Mouse (Mus musculus) thymus, adult 2 months (tissue): Measurements from ENCODE around the gene Il15ra. TPM values are rescaled to one million over a fixed set of nuclear protein-coding genes. Genes with fewer than 3 reads are reported as not detected.
A peak's percentile ranks its signal among the peaks of the same experiment; 100 is the strongest.

ENCODE experiments used
- DNase-seq: peaks from one replicate; pipeline ENCODE4 v3.0.0; 2021
- H3K27ac ChIP-seq: fragments of 200-500 bp; 2 replicates; pipeline ENCODE4 v1.5.1; 2012; ENCODE audit warnings: low read length, control low read depth; ENCODE audit not compliant: control insufficient read depth, insufficient read depth
- H3K27me3 ChIP-seq: fragments of 200-500 bp; 2 replicates; pipeline ENCODE4 v1.6.1; 2012; ENCODE audit warnings: mild to moderate bottlenecking, low read length, moderate library complexity, mixed read lengths; ENCODE audit not compliant: control insufficient read depth, insufficient read depth
- H3K36me3 ChIP-seq: fragments of 200-500 bp; 2 replicates; pipeline ENCODE4 v1.6.1; 2012; ENCODE audit warnings: mild to moderate bottlenecking, low read length, moderate library complexity; ENCODE audit not compliant: control insufficient read depth, insufficient read depth
- H3K4me1 ChIP-seq: fragments of 200-500 bp; replicated peaks from 2 replicates; pipeline ENCODE4 v1.6.1; 2012; ENCODE audit warnings: low read length; ENCODE audit not compliant: control insufficient read depth, insufficient read depth
- H3K4me3 ChIP-seq: fragments of 200-500 bp; 2 replicates; pipeline ENCODE4 v1.5.1; 2012; ENCODE audit warnings: mild to moderate bottlenecking, low read length, control low read depth, moderate library complexity; ENCODE audit not compliant: control insufficient read depth, insufficient read depth
- CTCF ChIP-seq: fragments of 200-500 bp; IDR thresholded peaks from 2 replicates; pipeline ENCODE4 v1.5.1; 2012; ENCODE audit warnings: mild to moderate bottlenecking, control low read depth, low read length, moderate library complexity, borderline replicate concordance; ENCODE audit not compliant: control insufficient read depth, poor library complexity, insufficient read depth; ENCODE audit errors: extremely low read depth
- POLR2A ChIP-seq: fragments of 200-500 bp; IDR thresholded peaks from 2 replicates; pipeline ENCODE4 v1.6.1; 2012; ENCODE audit warnings: mild to moderate bottlenecking, low read length, control low read depth, moderate library complexity; ENCODE audit not compliant: control insufficient read depth, poor library complexity, insufficient read depth; ENCODE audit errors: extremely low read depth
- WGBS: fragments of 180-500 bp; shearing (Covaris S2); methylation state at CpG from one replicate; pipeline ENCODE4 v1.1.7; 2018; 5-methylcytosine and 5-hydroxymethylcytosine counted together
- polyA plus RNA-seq: library from polyadenylated mRNA; depleted of rRNA; stranded (reverse); fragments of >200 nt; gene quantifications from 2 replicates; pipeline ENCODE4 v1.2.3, GENCODE M21; 2012; rRNA removed

Gene Il15ra
- polyA plus RNA-seq, 1 experiment = 99.7 TPM

GRCm38 (mm10) chr2:11775121-11775520 is 70.0 kb downstream of the Il15ra start:
- 97% methylated on average over 5 of the region's 5 CpGs for WGBS
- DNase-seq = no peak
- H3K36me3 ChIP-seq = no peaks in the 10 kb centered on the region
- H3K4me1 ChIP-seq = peaks cover 10% of the 10 kb centered on the region
- H3K4me3 ChIP-seq = no peak overlapping the region
- no peak overlapping the region for H3K27ac ChIP-seq
- H3K27me3 ChIP-seq = no peaks in the 10 kb centered on the region
- TF ChIP-seq CTCF = no peak
- no peak for TF ChIP-seq POLR2A

DNA sequence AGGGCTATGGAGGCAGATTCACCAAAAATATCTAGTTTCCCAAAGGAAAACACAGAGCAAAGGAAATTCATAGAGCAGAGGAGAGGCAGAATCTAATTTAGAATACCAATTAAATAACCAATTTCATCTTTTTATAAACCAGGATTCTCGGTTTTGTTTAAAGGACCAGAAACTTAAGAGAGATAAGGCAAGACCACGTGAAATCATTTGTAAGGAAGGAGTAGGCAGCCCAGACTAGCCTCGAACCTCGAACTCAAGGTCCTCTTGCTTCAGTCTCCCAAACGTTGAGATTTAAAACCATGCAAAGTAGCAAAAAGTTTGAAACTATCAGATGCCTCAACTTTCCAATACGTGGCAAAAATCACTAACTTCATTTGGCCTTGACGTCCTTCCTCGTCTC is 71.3 kb downstream of the Il15ra start:
- 47% methylated on average over 8 of the region's 8 CpGs for WGBS
- no peak overlapping the region for H3K4me3 ChIP-seq
- H3K36me3 ChIP-seq = no peaks in the 10 kb centered on the region
- H3K27ac ChIP-seq = no peak overlapping the region
- TF ChIP-seq CTCF = no peak
- TF ChIP-seq POLR2A = no peak
- H3K4me1 ChIP-seq = peaks cover 10% of the 10 kb centered on the region
- DNase-seq = no peak
- no peaks in the 10 kb centered on the region for H3K27me3 ChIP-seq

DNA sequence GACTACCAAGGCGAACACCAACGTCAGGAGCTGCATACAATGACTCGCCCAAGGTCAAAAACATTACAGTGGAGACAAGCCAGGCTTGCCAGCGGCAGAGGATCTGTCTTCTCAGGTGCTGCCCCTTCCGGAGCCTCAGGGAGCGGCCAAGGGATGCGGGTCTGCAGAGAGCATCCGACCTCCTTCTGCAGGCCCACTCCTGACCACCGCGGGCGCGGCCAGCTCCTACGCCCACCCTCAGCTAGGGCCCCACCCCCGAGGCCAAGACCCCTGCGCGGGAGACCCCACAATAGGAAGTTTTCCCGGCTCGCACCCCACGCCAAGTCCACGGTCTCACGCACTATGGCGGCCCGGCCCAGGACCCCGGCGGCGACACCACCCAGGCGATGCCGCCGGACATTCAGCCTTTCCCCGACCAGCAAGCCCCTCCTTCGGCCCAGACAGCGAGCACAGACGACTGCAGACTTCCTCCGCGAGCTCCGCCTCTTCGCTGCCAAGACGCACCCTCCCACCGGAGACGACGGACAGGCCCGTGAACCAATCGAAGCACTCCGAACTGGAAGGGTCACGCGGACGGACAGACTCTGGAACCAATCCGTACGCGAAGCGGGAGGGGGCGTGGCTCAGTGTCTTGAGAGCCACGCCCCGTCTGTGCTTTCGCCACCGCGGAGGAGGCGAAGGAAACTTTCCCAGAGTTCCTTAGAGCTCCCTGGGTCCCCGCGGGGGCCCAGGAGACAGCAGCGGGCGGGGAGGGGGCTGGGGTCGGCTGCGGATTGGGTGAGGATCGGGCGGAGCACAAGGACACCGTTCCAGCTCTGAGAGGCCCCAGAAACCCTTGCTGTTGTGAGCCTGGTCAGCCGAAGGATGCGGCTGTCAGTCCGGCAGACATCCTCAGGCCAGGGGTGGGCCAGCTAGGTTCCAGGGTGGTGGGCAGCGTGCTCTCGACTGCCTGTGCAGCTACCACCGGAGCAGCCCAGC is 72.3 kb downstream of the Il15ra start, which contains the start of the genes Fbh1 and Ankrd16:
Gene Fbh1 (minus strand): TSS at position 492 of the 978 bp plus-strand sequence.
Gene Ankrd16 (plus strand): TSS at position 786 of the 978 bp plus-strand sequence.
- no peaks in the 10 kb centered on the region for H3K27me3 ChIP-seq
- WGBS = under 1% methylated on average over 73 of the region's 73 CpGs
- peaks cover 4% of the 10 kb centered on the region; the same call in 1 of the 2 replicates for H3K36me3 ChIP-seq
- DNase-seq = peak; percentile 100
- peak within 1 kb of the TSS; percentile 100 for H3K4me3 ChIP-seq
- peaks cover 10% of the 10 kb centered on the region for H3K4me1 ChIP-seq
- peak within 1 kb of the TSS; percentile 73 for H3K27ac ChIP-seq
- TF ChIP-seq CTCF (peak; percentile 43; the same call in 1 of the 2 replicates), POLR2A (peak; percentile 57)

DNA sequence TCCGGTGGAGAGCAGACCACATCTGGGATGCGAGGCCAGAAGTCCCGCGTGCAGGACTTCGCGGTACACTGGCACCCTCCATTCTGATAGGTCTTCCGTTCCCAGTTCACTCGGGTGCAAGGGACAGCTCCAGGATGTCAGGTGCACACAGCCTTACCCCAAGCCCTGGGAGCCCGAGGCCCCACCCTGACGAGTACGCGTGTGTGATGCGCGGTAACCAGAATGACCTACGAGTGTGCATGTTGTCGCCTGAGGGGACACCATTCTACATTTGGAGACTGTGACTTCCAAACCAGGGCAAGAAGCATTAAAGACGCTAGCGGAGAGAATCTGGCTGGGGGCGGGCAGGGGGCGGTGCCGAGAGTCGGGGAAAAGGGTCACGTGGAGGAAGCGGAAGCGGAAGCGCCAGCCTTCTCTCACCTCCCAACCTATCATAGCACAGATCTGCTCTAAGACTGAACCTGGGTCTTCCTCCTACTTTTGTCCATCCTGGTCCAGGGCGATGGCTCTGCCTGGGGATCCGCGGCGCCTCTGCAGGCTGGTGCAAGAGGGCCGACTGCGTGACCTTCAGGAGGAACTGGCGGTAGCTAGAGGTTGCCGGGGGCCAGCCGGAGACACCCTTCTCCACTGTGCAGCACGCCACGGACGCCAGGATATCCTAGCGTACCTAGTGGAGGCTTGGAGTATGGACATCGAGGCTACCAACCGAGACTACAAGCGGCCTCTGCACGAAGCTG is 73.2 kb downstream of the Il15ra start:
- Histone ChIP-seq H3K4me1 (peaks cover 10% of the 10 kb centered on the region), H3K27me3 (no peaks in the 10 kb centered on the region), H3K36me3 (peaks cover 11% of the 10 kb centered on the region), H3K27ac (peak overlapping the region; percentile 73), H3K4me3 (peak overlapping the region; percentile 100)
- WGBS = under 1% methylated on average over 43 of the region's 43 CpGs
- TF ChIP-seq CTCF (no peak), POLR2A (no peak)
- DNase-seq = peak; percentile 85

Other genes starting within 250 kb of the Il15ra start
- 46.1 and 47.2 TPM in 2 replicates for gene Pfkfb3, start 151.2 kb upstream of the Il15ra start, polyA plus RNA-seq
- 83.6 and 84.8 TPM in 2 replicates for gene Rbm17, start 101.1 kb upstream of the Il15ra start, polyA plus RNA-seq
- not detected in 2 replicates for gene Gm17490, start 79.0 kb upstream of the Il15ra start, polyA plus RNA-seq
- 19.5 and 19.7 TPM in 2 replicates for gene Il2ra, start 62.5 kb upstream of the Il15ra start, polyA plus RNA-seq
- gene Fbh1, start 72.3 kb downstream of the Il15ra start, polyA plus RNA-seq = 41.0 and 44.7 TPM in 2 replicates
- gene Ankrd16, start 72.6 kb downstream of the Il15ra start, polyA plus RNA-seq = 93.3 and 103 TPM in 2 replicates